Mouse (Mus musculus): ENCODE results near the gene Cilp2. TPM values are rescaled to one million over a fixed set of nuclear protein-coding genes. Genes with fewer than 3 reads are reported as not detected.

Gene Cilp2
- total and polyA plus RNA-seq, 2 experiments from 2014 or later, result 10.1 to 13.8 TPM

GRCm38 (mm10) chr8:69902163-69903062, 14.9 kb upstream of the Cilp2 start, which contains the start of the genes Tssk6, Ndufa13 and Yjefn3:
Gene Tssk6 (plus strand): TSS chr8:69902184.
Gene Ndufa13 (minus strand): TSS chr8:69902558.
Gene Yjefn3 (minus strand): TSS chr8:69902712.
- 8% methylated on average over 89 of the region's 89 CpGs for WGBS
- DNase-seq (no peak), ATAC-seq (peak; percentile 1)
- Histone ChIP-seq H3K4me3 (ENCODE audit: low read depth, low read length) (peak within 1 kb of the TSS; percentile 52), H3K4me2 (ENCODE audit: low read depth) (peak within 1 kb of the TSS; percentile 86), H3K4me1 (ENCODE audit: insufficient read depth) (peaks cover 21% of the 10 kb centered on the region; the same call in 1 of the 2 replicates), H3K27me3 (ENCODE audit: insufficient read depth, low read length) (no peaks in the 10 kb centered on the region), H3K36me3 (ENCODE audit: insufficient read depth) (no peaks in the 10 kb centered on the region; the same call in 1 of the 2 replicates), H3K9ac (peak within 1 kb of the TSS; percentile 57), H3K27ac (ENCODE audit: low read depth, low read length) (peak within 1 kb of the TSS; percentile 92), H3K9me3 (ENCODE audit: low read length) (no peaks in the 10 kb centered on the region)
- TF ChIP-seq CTCF (IDR thresholded peaks at IDR 0.05; ENCODE audit: low read depth), result peak; percentile 32

DNA sequence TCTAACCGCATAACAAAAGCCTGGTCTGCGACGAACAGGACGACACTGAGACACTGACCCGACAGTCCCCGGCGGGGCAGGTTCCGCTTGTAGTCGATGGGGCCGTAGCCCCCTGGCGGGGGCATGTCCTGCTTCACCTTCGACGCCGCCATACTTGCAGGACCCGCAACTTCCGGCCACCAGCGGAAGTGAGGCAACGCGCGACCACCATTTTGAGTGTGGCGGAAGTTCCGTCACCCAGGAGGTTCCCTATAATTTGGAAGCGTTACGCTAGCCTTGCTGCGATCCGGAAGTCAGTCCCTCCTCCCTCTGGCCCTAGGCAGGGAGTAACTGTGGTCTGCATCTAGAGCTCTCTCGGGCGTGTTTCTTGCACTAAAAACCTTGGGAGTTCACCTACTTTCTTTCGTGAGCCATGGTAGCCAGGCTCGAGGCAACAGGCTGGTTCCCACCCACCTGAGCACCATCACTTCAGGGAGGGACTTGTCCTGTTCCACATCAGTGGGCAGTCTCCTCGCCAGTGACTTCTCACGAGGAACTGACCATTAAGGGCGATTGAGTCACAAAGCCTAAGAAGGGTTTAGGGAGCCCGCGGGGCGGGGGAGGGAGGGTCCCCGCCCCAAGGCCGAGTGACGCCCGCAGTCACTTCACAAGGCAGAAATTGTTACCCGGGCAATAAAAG, 14.1 kb upstream of the Cilp2 start:
- no peaks in the 10 kb centered on the region for H3K27me3 ChIP-seq (ENCODE audit: insufficient read depth, low read length)
- DNase-seq (peak; percentile 96), ATAC-seq (peak; percentile 78)
- peak overlapping the region; percentile 92 for H3K27ac ChIP-seq (ENCODE audit: low read depth, low read length)
- H3K9ac ChIP-seq, result peak overlapping the region; percentile 57
- H3K4me1 ChIP-seq (ENCODE audit: insufficient read depth), result peaks cover 21% of the 10 kb centered on the region; the same call in 1 of the 2 replicates
- peak overlapping the region; percentile 52 for H3K4me3 ChIP-seq (ENCODE audit: low read depth, low read length)
- peak; percentile 76 for TF ChIP-seq CTCF (IDR thresholded peaks at IDR 0.05; ENCODE audit: low read depth)
- no peaks in the 10 kb centered on the region for H3K36me3 ChIP-seq (ENCODE audit: insufficient read depth)
- 3% methylated on average over 41 of the region's 41 CpGs for WGBS
- H3K9me3 ChIP-seq (ENCODE audit: low read length), result no peaks in the 10 kb centered on the region
- H3K4me2 ChIP-seq (ENCODE audit: low read depth), result peak overlapping the region; percentile 86

- ATAC-seq (peak; percentile 27), DNase-seq (no peak)
- H3K36me3 ChIP-seq (ENCODE audit: insufficient read depth), result 0 out of 2 replicates have a peak, but pooled peaks cover 2% of the 10 kb centered on the region
- 20% methylated on average over 12 of the region's 12 CpGs for WGBS
- peak overlapping the region; percentile 57 for H3K9ac ChIP-seq
- H3K27me3 ChIP-seq (ENCODE audit: insufficient read depth, low read length), result no peaks in the 10 kb centered on the region
- H3K9me3 ChIP-seq (ENCODE audit: low read length), result no peaks in the 10 kb centered on the region
- TF ChIP-seq CTCF (IDR thresholded peaks at IDR 0.05; ENCODE audit: low read depth), result no peak
- H3K4me1 ChIP-seq (ENCODE audit: insufficient read depth), result peaks cover 21% of the 10 kb centered on the region; the same call in 1 of the 2 replicates
- peak overlapping the region; percentile 92 for H3K27ac ChIP-seq (ENCODE audit: low read depth, low read length)
- H3K4me3 ChIP-seq (ENCODE audit: low read depth, low read length), result peak overlapping the region; percentile 52
- peak overlapping the region; percentile 86 for H3K4me2 ChIP-seq (ENCODE audit: low read depth)
Measured at GRCm38 (mm10) chr8:69900895-69901451, 13.5 kb upstream of the Cilp2 start.

DNA sequence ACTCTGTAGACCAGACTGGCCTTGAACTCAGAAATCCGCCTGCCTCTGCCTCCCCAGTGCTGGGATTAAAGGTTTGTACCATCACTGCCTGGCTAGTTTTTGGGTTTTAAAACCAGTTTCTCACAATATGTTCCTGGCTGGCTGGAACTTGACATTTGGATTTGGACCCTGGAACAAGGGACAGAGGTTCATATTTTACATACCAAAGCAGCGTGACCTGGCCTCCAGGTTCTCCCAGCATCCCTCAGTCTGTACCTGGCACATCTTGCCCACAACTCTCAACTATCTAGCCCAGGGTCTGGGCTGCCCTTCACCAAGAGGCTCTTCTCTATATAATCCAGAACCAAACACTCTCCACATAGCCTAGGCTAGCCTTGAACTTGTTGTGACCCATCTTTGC, 12.4 kb upstream of the Cilp2 start:
- TF ChIP-seq CTCF (IDR thresholded peaks at IDR 0.05; ENCODE audit: low read depth), result no peak
- Histone ChIP-seq H3K9ac (no peak overlapping the region), H3K4me2 (ENCODE audit: low read depth) (no peak overlapping the region), H3K4me1 (ENCODE audit: insufficient read depth) (peaks cover 21% of the 10 kb centered on the region; the same call in 1 of the 2 replicates), H3K9me3 (ENCODE audit: low read length) (no peaks in the 10 kb centered on the region), H3K4me3 (ENCODE audit: low read depth, low read length) (no peak overlapping the region), H3K27ac (ENCODE audit: low read depth, low read length) (no peak overlapping the region), H3K27me3 (ENCODE audit: insufficient read depth, low read length) (no peaks in the 10 kb centered on the region), H3K36me3 (ENCODE audit: insufficient read depth) (0 out of 2 replicates have a peak, but pooled peaks cover 3% of the 10 kb centered on the region)
- DNase-seq (no peak), ATAC-seq (no peak)
- WGBS, result 100% methylated on average over 2 of the region's 2 CpGs

DNA sequence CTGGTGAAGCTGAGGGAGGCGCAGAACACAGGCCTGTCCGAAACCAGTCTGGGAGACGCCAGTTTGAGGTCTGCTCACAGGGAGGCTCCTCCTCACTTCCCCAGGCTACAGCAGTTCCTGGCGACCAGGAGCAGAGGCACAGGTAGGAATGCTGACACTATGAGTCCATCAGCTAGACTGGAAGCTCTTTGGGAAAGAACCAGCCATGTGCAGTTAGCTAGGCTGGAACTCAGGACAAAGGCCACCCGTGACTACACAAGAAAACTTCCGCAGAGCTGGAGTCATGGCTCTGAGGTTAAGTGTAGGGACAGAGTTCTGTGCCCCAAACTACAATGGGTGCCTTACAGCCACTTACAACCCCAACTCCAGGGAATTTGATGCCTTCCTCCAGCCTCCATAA, 10.4 kb upstream of the Cilp2 start:
- Histone ChIP-seq H3K27ac (ENCODE audit: low read depth, low read length) (no peak overlapping the region), H3K27me3 (ENCODE audit: insufficient read depth, low read length) (no peaks in the 10 kb centered on the region), H3K36me3 (ENCODE audit: insufficient read depth) (peaks cover 12% of the 10 kb centered on the region), H3K9ac (no peak overlapping the region), H3K9me3 (ENCODE audit: low read length) (no peaks in the 10 kb centered on the region), H3K4me1 (ENCODE audit: insufficient read depth) (peaks cover 12% of the 10 kb centered on the region; the same call in 1 of the 2 replicates), H3K4me3 (ENCODE audit: low read depth, low read length) (no peak overlapping the region), H3K4me2 (ENCODE audit: low read depth) (no peak overlapping the region)
- 82% methylated on average over 6 of the region's 6 CpGs for WGBS
- ATAC-seq (no peak), DNase-seq (no peak)
- TF ChIP-seq CTCF (IDR thresholded peaks at IDR 0.05; ENCODE audit: low read depth), result no peak

DNA sequence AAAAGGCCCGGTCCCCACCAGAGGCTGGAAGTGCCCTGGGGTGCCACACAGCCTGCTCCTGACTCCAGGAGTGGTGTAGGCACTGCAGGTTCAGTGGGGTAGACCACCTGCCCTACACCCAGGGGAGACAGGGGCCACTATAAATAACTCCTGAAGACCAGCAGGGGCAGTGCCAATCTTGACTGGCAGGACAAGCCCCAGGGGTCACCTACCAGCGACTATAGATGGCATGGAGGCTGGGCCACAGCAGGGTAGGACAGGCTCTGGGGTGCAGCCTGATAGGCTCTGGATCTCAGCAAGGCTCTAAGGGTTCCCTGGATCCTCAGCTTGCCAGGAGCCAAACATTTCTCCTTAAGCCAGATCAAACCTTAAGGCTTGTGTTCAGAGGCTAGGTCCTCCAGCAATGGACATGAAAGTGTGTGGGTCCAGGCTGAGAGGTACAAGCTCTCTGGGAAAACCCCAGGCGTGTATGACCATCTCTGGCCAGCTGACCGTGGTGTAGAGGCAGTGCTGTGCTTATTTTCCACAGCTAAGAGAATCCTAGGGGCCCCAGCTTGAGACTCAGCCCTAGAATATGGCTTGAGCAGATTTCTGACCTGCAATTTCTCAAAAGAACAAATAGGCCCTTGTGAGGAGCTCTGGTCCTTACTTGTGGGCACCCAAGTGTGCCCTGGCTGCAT, 8.4 kb upstream of the Cilp2 start:
- H3K27ac ChIP-seq (ENCODE audit: low read depth, low read length), result no peak overlapping the region
- 0 out of 2 replicates have a peak, but pooled peaks cover 8% of the 10 kb centered on the region for H3K4me1 ChIP-seq (ENCODE audit: insufficient read depth)
- no peak overlapping the region for H3K9ac ChIP-seq
- ATAC-seq, result no peak
- WGBS, result 83% methylated on average over 4 of the region's 4 CpGs
- H3K4me3 ChIP-seq (ENCODE audit: low read depth, low read length), result no peak overlapping the region
- no peak for TF ChIP-seq CTCF (IDR thresholded peaks at IDR 0.05; ENCODE audit: low read depth)
- no peaks in the 10 kb centered on the region for H3K27me3 ChIP-seq (ENCODE audit: insufficient read depth, low read length)
- H3K36me3 ChIP-seq (ENCODE audit: insufficient read depth), result peaks cover 18% of the 10 kb centered on the region
- no peak for DNase-seq
- no peak overlapping the region for H3K4me2 ChIP-seq (ENCODE audit: low read depth)
- no peaks in the 10 kb centered on the region for H3K9me3 ChIP-seq (ENCODE audit: low read length)

All from forebrain, postnatal 0 days (tissue).